Mouse (Mus musculus) frontal cortex, adult 2 months (tissue): ENCODE results near the gene Zdhhc5. TPM values are rescaled to one million over a fixed set of nuclear protein-coding genes. Genes with fewer than 3 reads are reported as not detected.
"Not testable (repeated sequence)": the region's sequence is repeated elsewhere in the genome, so short reads cannot be mapped to it uniquely, and the experiment has no call there.

Experiments used
- DNase-seq, 2 experiments: peaks; one replicate each; pipeline ENCODE4 v3.0.0; 2022; ENCODE audit warnings: low spot score in 1 of 2; ENCODE audit errors: extremely low spot score in 1 of 2
- polyA plus RNA-seq: library from polyadenylated mRNA; depleted of rRNA; stranded (reverse); fragments of >200 nt; gene quantifications from 2 replicates; pipeline ENCODE4 v1.2.3, GENCODE M21; 2012

The Zdhhc5 gene
- polyA plus RNA-seq, 1 experiment = 27.2 TPM

GRCm38 (mm10) chr2:84735346-84735920 is 20.5 kb upstream of the Zdhhc5 start:
- no peak for DNase-seq

- no peak for DNase-seq
These were observed 19.9 kb upstream of the Zdhhc5 start for GRCm38 (mm10) chr2:84734919-84735318.

- DNase-seq = peak in 1 of 2 experiments; percentile 50
These were observed 19.4 kb upstream of the Zdhhc5 start for GRCm38 (mm10) chr2:84734351-84734864.

- DNase-seq = peak; percentile 70 to 81
These were observed 18.8 kb upstream of the Zdhhc5 start, which contains the start of gene Ypel4 for GRCm38 (mm10) chr2:84733579-84734300. TSS of gene Ypel4 (plus strand) at chr2:84734058.

- no peak for DNase-seq
These were observed 17.4 kb upstream of the Zdhhc5 start for GRCm38 (mm10) chr2:84732394-84732793.

- DNase-seq = no peak
These were observed 16.2 kb upstream of the Zdhhc5 start for GRCm38 (mm10) chr2:84731206-84731605.

- DNase-seq = not testable (repeated sequence)
These were observed 13.2 kb upstream of the Zdhhc5 start for GRCm38 (mm10) chr2:84728191-84728590.

- peak; percentile 95 to 99 for DNase-seq
These were observed 12.3 kb upstream of the Zdhhc5 start, which contains the start of gene Clp1 for GRCm38 (mm10) chr2:84727172-84727858. TSS of gene Clp1 (minus strand) at chr2:84727350.

- no peak for DNase-seq
These were observed 11.7 kb upstream of the Zdhhc5 start for GRCm38 (mm10) chr2:84726716-84727115.

GRCm38 (mm10) chr2:84725770-84726169 is 10.8 kb upstream of the Zdhhc5 start:
- DNase-seq = no peak

GRCm38 (mm10) chr2:84723856-84724255 is 8.9 kb upstream of the Zdhhc5 start:
- no peak for DNase-seq

GRCm38 (mm10) chr2:84721182-84721581 is 6.2 kb upstream of the Zdhhc5 start:
- no peak for DNase-seq

- no peak for DNase-seq
These were observed 5.7 kb upstream of the Zdhhc5 start for GRCm38 (mm10) chr2:84720718-84721117.

GRCm38 (mm10) chr2:84717357-84717756 is 2.4 kb upstream of the Zdhhc5 start:
- no peak for DNase-seq

GRCm38 (mm10) chr2:84716423-84717355 is 1.7 kb upstream of the Zdhhc5 start:
- DNase-seq = peak in 1 of 2 experiments; percentile 16

GRCm38 (mm10) chr2:84715562-84716361 is 782 bp upstream of the Zdhhc5 start:
- peak; percentile 91 to 92 for DNase-seq

GRCm38 (mm10) chr2:84714422-84714810 is 564 bp downstream of the Zdhhc5 start:
- DNase-seq = peak in 1 of 2 experiments; percentile 25

GRCm38 (mm10) chr2:84711898-84712297 is 3.1 kb downstream of the Zdhhc5 start:
- no peak for DNase-seq

- no peak for DNase-seq
These were observed 7.5 kb downstream of the Zdhhc5 start for GRCm38 (mm10) chr2:84707523-84707922.
